ENCODE assay signal across 8 mouse cellular contexts in genomic region chrX:12873230-12873629, GRCm38 (mm10).
DNase-seq lines count a peak whose midpoint lies in the region; ATAC-seq lines count a peak whose summit lies in the region.

No protein-coding gene starts in this region.

- peak overlapping the region; percentile 48 for H3K4me2 ChIP-seq in lung, embryonic 15.5 days
- peak overlapping the region; percentile 37; the same call in 1 of the 2 replicates for H3K4me2 ChIP-seq in limb, embryonic 15.5 days
- peak overlapping the region; percentile 19; the same call in 1 of the 2 replicates for H3K4me2 ChIP-seq in stomach, embryonic 14.5 days (replicated peaks; ENCODE audit: low read depth, low read length)

- H3K27ac ChIP-seq in lung, embryonic 15.5 days, result 0 out of 2 replicates have a peak overlapping the region, but pooled peaks have one; percentile 24
- H3K27ac ChIP-seq in forebrain, embryonic 10.5 days, result peak overlapping the region; percentile 84
- no peak overlapping the region for H3K27ac ChIP-seq in limb, embryonic 15.5 days
- H3K27ac ChIP-seq in stomach, embryonic 14.5 days (ENCODE audit: low read length), result no peak overlapping the region

- no peak for DNase-seq in lung, postnatal 25 days (ENCODE audit: low spot score)
- peak; percentile 15 for DNase-seq in forebrain, embryonic 10.5 days (ENCODE audit: extremely low spot score, low spot score)
- no peak for DNase-seq in cerebellum, adult 9-10 months
- no peak for DNase-seq in ovary, adult 18-20 months (ENCODE audit: low spot score)
- no peak for DNase-seq in ovary, postnatal 36 days (ENCODE audit: low spot score)

- no peak overlapping the region for H3K9ac ChIP-seq in lung, embryonic 15.5 days
- no peak overlapping the region for H3K9ac ChIP-seq in limb, embryonic 15.5 days
- no peak overlapping the region for H3K9ac ChIP-seq in stomach, embryonic 14.5 days (replicated peaks; ENCODE audit: low read depth, low read length)

- H3K36me3 ChIP-seq in lung, embryonic 15.5 days, result no peaks in the 10 kb centered on the region
- no peaks in the 10 kb centered on the region for H3K36me3 ChIP-seq in forebrain, embryonic 10.5 days (replicated peaks)
- no peaks in the 10 kb centered on the region for H3K36me3 ChIP-seq in limb, embryonic 15.5 days
- H3K36me3 ChIP-seq in stomach, embryonic 14.5 days (ENCODE audit: control insufficient read depth, insufficient read depth, low read length), result no peaks in the 10 kb centered on the region

- no peaks in the 10 kb centered on the region for H3K9me3 ChIP-seq in lung, embryonic 15.5 days
- H3K9me3 ChIP-seq in forebrain, embryonic 10.5 days, result no peaks in the 10 kb centered on the region
- no peaks in the 10 kb centered on the region for H3K9me3 ChIP-seq in limb, embryonic 15.5 days
- no peaks in the 10 kb centered on the region for H3K9me3 ChIP-seq in stomach, embryonic 14.5 days (ENCODE audit: control insufficient read depth, low read depth, low read length)

- H3K4me1 ChIP-seq in lung, embryonic 15.5 days, result no peaks in the 10 kb centered on the region
- H3K4me1 ChIP-seq in forebrain, embryonic 10.5 days, result peaks cover 22% of the 10 kb centered on the region
- H3K4me1 ChIP-seq in limb, embryonic 15.5 days, result no peaks in the 10 kb centered on the region
- no peaks in the 10 kb centered on the region for H3K4me1 ChIP-seq in stomach, embryonic 14.5 days (ENCODE audit: control insufficient read depth, insufficient read depth, low read length)

- whole genome bisulfite sequencing in lung, embryonic 15.5 days, result 36% methylated on average over 6 of the region's 6 CpGs
- 21% methylated on average over 6 of the region's 6 CpGs for WGBS in forebrain, embryonic 10.5 days
- 38% methylated on average over 6 of the region's 6 CpGs for whole genome bisulfite sequencing in limb, embryonic 15.5 days
- WGBS in stomach, embryonic 14.5 days, result 37% methylated on average over 6 of the region's 6 CpGs

- H3K27me3 ChIP-seq in lung, embryonic 15.5 days, result no peaks in the 10 kb centered on the region
- H3K27me3 ChIP-seq in forebrain, embryonic 10.5 days (ENCODE audit: poor library complexity, severe bottlenecking), result peaks cover 4% of the 10 kb centered on the region; the same call in 1 of the 2 replicates
- H3K27me3 ChIP-seq in limb, embryonic 15.5 days, result 0 out of 2 replicates have a peak, but pooled peaks cover 3% of the 10 kb centered on the region
- H3K27me3 ChIP-seq in stomach, embryonic 14.5 days (ENCODE audit: control insufficient read depth, insufficient read depth, low read length), result no peaks in the 10 kb centered on the region

- no peak for ATAC-seq in lung, embryonic 15.5 days (ENCODE audit: borderline replicate concordance, extremely low read depth, low FRiP score, low TSS enrichment)
- ATAC-seq in limb, embryonic 15.5 days (ENCODE audit: insufficient number of reproducible peaks, low FRiP score, low TSS enrichment, low read depth), result no peak
- ATAC-seq in stomach, embryonic 14.5 days (ENCODE audit: insufficient number of reproducible peaks, insufficient read depth, low FRiP score, low read depth), result peak; percentile 10; the same call in 1 of the 2 replicates

- H3K4me3 ChIP-seq in lung, embryonic 15.5 days, result peak overlapping the region; percentile 28
- peak overlapping the region; percentile 44 for H3K4me3 ChIP-seq in forebrain, embryonic 10.5 days
- H3K4me3 ChIP-seq in limb, embryonic 15.5 days, result peak overlapping the region; percentile 33
- peak overlapping the region; percentile 15; the same call in 1 of the 2 replicates for H3K4me3 ChIP-seq in stomach, embryonic 14.5 days (ENCODE audit: low read depth, low read length)

Comparison
In these comparisons a context has a peak if more than half of its experiments do, and no peak if none do; other contexts are left out.
1. H3K27ac ChIP-seq: peak in lung, embryonic 15.5 days (single experiment) and forebrain, embryonic 10.5 days (single experiment); none in limb, embryonic 15.5 days (single experiment) and stomach, embryonic 14.5 days (single experiment).
2. Peak in every context shown above with its lines, with median percentiles within 50 percentile points of each other: H3K4me2 ChIP-seq and H3K4me3 ChIP-seq.